ENCODE assay signal across 10 mouse cellular contexts in the genomic region with DNA sequence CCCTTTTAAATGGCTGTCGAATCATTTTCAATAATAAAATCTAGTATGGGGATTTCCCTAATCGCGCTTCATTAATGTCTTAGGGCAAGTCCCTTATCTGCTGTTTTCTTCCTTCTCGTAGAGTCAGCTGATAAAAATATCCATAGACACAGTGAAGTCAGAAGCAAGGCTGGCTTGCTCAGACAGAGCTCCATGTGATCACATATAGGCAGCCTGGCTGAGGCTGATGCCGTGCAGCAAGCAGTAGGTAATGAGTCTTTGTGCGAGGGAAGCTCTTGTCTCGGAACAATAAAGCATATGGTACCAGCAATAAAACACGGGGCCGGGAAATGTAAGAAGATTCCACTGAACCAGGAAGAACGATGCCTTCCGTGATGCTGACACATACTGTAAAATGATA.
A peak's percentile ranks its signal among the peaks of the same experiment; 100 is the strongest.
DNase-seq lines count a peak whose midpoint lies in the region; ATAC-seq and TF ChIP-seq lines count a peak whose summit lies in the region.
"Had no signal": no experiment of that assay in that cellular context is flagged by ENCODE, and none has a peak within 500 bp of the region (broad histone marks: within the 10 kb centered on the region; RNA-seq: fewer than 3 reads in every experiment).

No protein-coding gene starts in this region.

- no peak for TF ChIP-seq POLR2A in heart, adult 2 months (IDR thresholded peaks at IDR 0.05; ENCODE audit: insufficient read depth, low read depth, low read length)

- 38% methylated on average over 11 of the region's 11 CpGs for WGBS in kidney, postnatal 0 days
- 22% methylated on average over 11 of the region's 11 CpGs for WGBS in hindbrain, embryonic 15.5 days
- WGBS in liver, embryonic 13.5 days (ENCODE audit: insufficient replicate concordance), result 65% methylated on average over 11 of the region's 11 CpGs
- WGBS in lung, postnatal 0 days, result 65% methylated on average over 11 of the region's 11 CpGs
- WGBS in heart, adult 2 months, result 46% methylated on average over 11 of the region's 11 CpGs

- intact Hi-C loops in heart, adult 2 months (cut with DNase I), result no loop called here

- H3K9me3 ChIP-seq in kidney, postnatal 0 days (replicated peaks; ENCODE audit: low read length), result no peaks in the 10 kb centered on the region
- H3K9me3 ChIP-seq in hindbrain, embryonic 15.5 days, result no peaks in the 10 kb centered on the region
- H3K9me3 ChIP-seq in liver, embryonic 13.5 days (replicated peaks), result no peaks in the 10 kb centered on the region
- no peaks in the 10 kb centered on the region for H3K9me3 ChIP-seq in lung, postnatal 0 days (ENCODE audit: low read length)
- H3K9me3 ChIP-seq: embryonic facial prominence, embryonic 12.5 days; liver, embryonic 15.5 days had no signal

- ATAC-seq in kidney, postnatal 0 days (replicated peaks; ENCODE audit: low FRiP score, low read depth), result no peak
- ATAC-seq in hindbrain, embryonic 15.5 days (ENCODE audit: low FRiP score, low read depth), result peak; percentile 87
- peak; percentile 55; the same call in 1 of the 2 replicates for ATAC-seq in liver, embryonic 13.5 days (ENCODE audit: low read depth)
- no peak for ATAC-seq in lung, postnatal 0 days

- no peak for TF ChIP-seq CTCF in kidney, postnatal 0 days (IDR thresholded peaks at IDR 0.05; ENCODE audit: low read depth)
- TF ChIP-seq CTCF in lung, postnatal 0 days (IDR thresholded peaks at IDR 0.05), result no peak
- TF ChIP-seq CTCF in heart, adult 2 months (IDR thresholded peaks at IDR 0.05), result no peak

- TF ChIP-seq EP300 in lung, postnatal 0 days (IDR thresholded peaks at IDR 0.05), result no peak
- no peak for TF ChIP-seq EP300 in heart, adult 2 months (IDR thresholded peaks at IDR 0.05; ENCODE audit: insufficient read depth, low read depth, low read length)

- peak overlapping the region; percentile 30; the same call in 1 of the 2 replicates for H3K4me2 ChIP-seq in kidney, postnatal 0 days (ENCODE audit: low read length)
- peak overlapping the region; percentile 53 for H3K4me2 ChIP-seq in hindbrain, embryonic 15.5 days
- H3K4me2 ChIP-seq in liver, embryonic 13.5 days, result no peak overlapping the region
- no peak overlapping the region for H3K4me2 ChIP-seq in lung, postnatal 0 days (replicated peaks; ENCODE audit: low read depth, low read length)
- H3K4me2 ChIP-seq: embryonic facial prominence, embryonic 12.5 days; liver, embryonic 15.5 days had no signal

- no peak overlapping the region for H3K9ac ChIP-seq in kidney, postnatal 0 days (ENCODE audit: low read depth, low read length)
- H3K9ac ChIP-seq in hindbrain, embryonic 15.5 days, result peak overlapping the region; percentile 36
- H3K9ac ChIP-seq in liver, embryonic 13.5 days, result no peak overlapping the region
- no peak overlapping the region for H3K9ac ChIP-seq in lung, postnatal 0 days (replicated peaks; ENCODE audit: low read depth)
- H3K9ac ChIP-seq in heart, adult 2 months (ENCODE audit: low read depth, low read length), result no peak overlapping the region
- H3K9ac ChIP-seq: embryonic facial prominence, embryonic 12.5 days; liver, embryonic 15.5 days had no signal

- no peaks in the 10 kb centered on the region for H3K4me1 ChIP-seq in kidney, postnatal 0 days (replicated peaks; ENCODE audit: insufficient read depth, low read length)
- peaks cover 21% of the 10 kb centered on the region for H3K4me1 ChIP-seq in hindbrain, embryonic 15.5 days (replicated peaks)
- peaks cover 14% of the 10 kb centered on the region for H3K4me1 ChIP-seq in liver, embryonic 13.5 days (replicated peaks)
- H3K4me1 ChIP-seq in lung, postnatal 0 days (ENCODE audit: insufficient read depth, low read depth, low read length), result peaks cover 6% of the 10 kb centered on the region; the same call in 1 of the 2 replicates
- no peaks in the 10 kb centered on the region for H3K4me1 ChIP-seq in heart, adult 2 months (ENCODE audit: control insufficient read depth, insufficient read depth, low read length)
- H3K4me1 ChIP-seq: embryonic facial prominence, embryonic 12.5 days had no signal

- no peaks in the 10 kb centered on the region for H3K79me2 ChIP-seq in heart, adult 2 months (replicated peaks; ENCODE audit: control insufficient read depth, insufficient read depth, low read length)

- no peak for DNase-seq in kidney, postnatal 0 days (ENCODE audit: low spot score)
- no peak for DNase-seq in kidney, postnatal 25 days
- DNase-seq in liver, embryonic 13.5 days, result no peak
- DNase-seq in right cerebral cortex, postnatal 4 days, result peak; percentile 25
- DNase-seq in lung, postnatal 0 days (ENCODE audit: low spot score), result no peak
- no peak for DNase-seq in kidney, postnatal 10 days
- DNase-seq in heart, adult 2 months, result no peak

- no peaks in the 10 kb centered on the region for H3K27me3 ChIP-seq in kidney, postnatal 0 days (ENCODE audit: insufficient read depth, low read length)
- no peaks in the 10 kb centered on the region for H3K27me3 ChIP-seq in hindbrain, embryonic 15.5 days
- no peaks in the 10 kb centered on the region for H3K27me3 ChIP-seq in liver, embryonic 13.5 days
- no peaks in the 10 kb centered on the region for H3K27me3 ChIP-seq in lung, postnatal 0 days (replicated peaks; ENCODE audit: insufficient read depth, low read length)
- no peaks in the 10 kb centered on the region for H3K27me3 ChIP-seq in heart, adult 2 months (ENCODE audit: control insufficient read depth, insufficient read depth, low read length)
- H3K27me3 ChIP-seq: embryonic facial prominence, embryonic 12.5 days; liver, embryonic 15.5 days had no signal

- no peak overlapping the region for H3K4me3 ChIP-seq in kidney, postnatal 0 days (replicated peaks; ENCODE audit: low read depth, low read length)
- H3K4me3 ChIP-seq in hindbrain, embryonic 15.5 days, result peak overlapping the region; percentile 35
- no peak overlapping the region for H3K4me3 ChIP-seq in liver, embryonic 13.5 days (replicated peaks)
- no peak overlapping the region for H3K4me3 ChIP-seq in lung, postnatal 0 days (ENCODE audit: low read depth, low read length)
- no peak overlapping the region for H3K4me3 ChIP-seq in heart, adult 2 months
- H3K4me3 ChIP-seq: embryonic facial prominence, embryonic 12.5 days; liver, embryonic 15.5 days had no signal

- no peaks in the 10 kb centered on the region for H3K36me3 ChIP-seq in kidney, postnatal 0 days (ENCODE audit: insufficient read depth, low read length)
- H3K36me3 ChIP-seq in hindbrain, embryonic 15.5 days, result no peaks in the 10 kb centered on the region
- H3K36me3 ChIP-seq in liver, embryonic 13.5 days, result no peaks in the 10 kb centered on the region
- no peaks in the 10 kb centered on the region for H3K36me3 ChIP-seq in lung, postnatal 0 days (ENCODE audit: insufficient read depth, low read length)
- no peaks in the 10 kb centered on the region for H3K36me3 ChIP-seq in heart, adult 2 months (ENCODE audit: control insufficient read depth, insufficient read depth, low read length)
- H3K36me3 ChIP-seq: embryonic facial prominence, embryonic 12.5 days; liver, embryonic 15.5 days had no signal

- no peak overlapping the region for H3K27ac ChIP-seq in kidney, postnatal 0 days
- H3K27ac ChIP-seq in hindbrain, embryonic 15.5 days (replicated peaks), result peak overlapping the region; percentile 86
- H3K27ac ChIP-seq in liver, embryonic 13.5 days, result no peak overlapping the region
- no peak overlapping the region for H3K27ac ChIP-seq in lung, postnatal 0 days (ENCODE audit: low read length)
- no peak overlapping the region for H3K27ac ChIP-seq in heart, adult 2 months
- H3K27ac ChIP-seq: embryonic facial prominence, embryonic 12.5 days; liver, embryonic 15.5 days had no signal

Comparison
In these comparisons a context has a peak if more than half of its experiments do, and no peak if none do; other contexts are left out.
1. ATAC-seq: peak in hindbrain, embryonic 15.5 days (single experiment) and liver, embryonic 13.5 days (single experiment); none in kidney, postnatal 0 days (single experiment) and lung, postnatal 0 days (single experiment).
2. H3K4me2 ChIP-seq: peak in kidney, postnatal 0 days (single experiment) and hindbrain, embryonic 15.5 days (single experiment); none in liver, embryonic 13.5 days (single experiment) and lung, postnatal 0 days (single experiment).